Mouse (Mus musculus) liver, embryonic 12.5 days (tissue): ENCODE measurements around the gene Msh4. TPM values are rescaled to one million over a fixed set of nuclear protein-coding genes. Genes with fewer than 3 reads are reported as not detected.

ENCODE experiments used
- ATAC-seq: fragments of 200-750 bp; cut with Nextera tagmentation; 2 replicates; pipeline ENCODE4 v1.8.0; 2017; ENCODE audit warnings: moderate number of reproducible peaks, mild to moderate bottlenecking, moderate library complexity
- H3K27ac ChIP-seq: fragments of 300-500 bp; sonication (generic); 2 replicates; pipeline ENCODE4 v1.5.1; 2016; ENCODE audit warnings: mild to moderate bottlenecking
- H3K27me3 ChIP-seq: fragments of 300-500 bp; sonication (generic); replicated peaks from 2 replicates; pipeline ENCODE4 v1.6.1; 2016; ENCODE audit warnings: mild to moderate bottlenecking, moderate library complexity
- H3K36me3 ChIP-seq: fragments of 300-500 bp; sonication (generic); 2 replicates; pipeline ENCODE4 v1.6.1; 2016; ENCODE audit warnings: mild to moderate bottlenecking, moderate library complexity
- H3K4me1 ChIP-seq: fragments of 300-500 bp; sonication (generic); 2 replicates; pipeline ENCODE4 v1.6.1; 2016
- H3K4me2 ChIP-seq: fragments of 300-500 bp; sonication (generic); 2 replicates; pipeline ENCODE4 v1.6.1; 2016; ENCODE audit warnings: mild to moderate bottlenecking, moderate library complexity
- H3K4me3 ChIP-seq: fragments of 300-500 bp; sonication (generic); 2 replicates; pipeline ENCODE4 v1.5.1; 2016; ENCODE audit warnings: mild to moderate bottlenecking, moderate library complexity
- H3K9ac ChIP-seq: fragments of 300-500 bp; sonication (generic); 2 replicates; pipeline ENCODE4 v1.6.1; 2016; ENCODE audit warnings: mild to moderate bottlenecking, moderate library complexity
- H3K9me3 ChIP-seq: fragments of 300-500 bp; sonication (generic); replicated peaks from 2 replicates; pipeline ENCODE4 v1.6.1; 2016; ENCODE audit warnings: mild to moderate bottlenecking, moderate library complexity
- WGBS: fragments of 180-500 bp; shearing (Covaris S2); methylation state at CpG from one replicate; pipeline ENCODE4 v1.1.7; 2016; ENCODE audit not compliant: insufficient replicate concordance; 5-methylcytosine and 5-hydroxymethylcytosine counted together
- polyA plus RNA-seq: library from polyadenylated mRNA; unstranded; fragments of >200 nt; fragmentation: Nextera tagmentation; extraction: Ambion mirVana; gene quantifications from 2 replicates; pipeline ENCODE4 v1.2.1, GENCODE M21; 2016

Msh4 gene
- 0.10 and 0.11 TPM in 2 replicates for polyA plus RNA-seq

DNA sequence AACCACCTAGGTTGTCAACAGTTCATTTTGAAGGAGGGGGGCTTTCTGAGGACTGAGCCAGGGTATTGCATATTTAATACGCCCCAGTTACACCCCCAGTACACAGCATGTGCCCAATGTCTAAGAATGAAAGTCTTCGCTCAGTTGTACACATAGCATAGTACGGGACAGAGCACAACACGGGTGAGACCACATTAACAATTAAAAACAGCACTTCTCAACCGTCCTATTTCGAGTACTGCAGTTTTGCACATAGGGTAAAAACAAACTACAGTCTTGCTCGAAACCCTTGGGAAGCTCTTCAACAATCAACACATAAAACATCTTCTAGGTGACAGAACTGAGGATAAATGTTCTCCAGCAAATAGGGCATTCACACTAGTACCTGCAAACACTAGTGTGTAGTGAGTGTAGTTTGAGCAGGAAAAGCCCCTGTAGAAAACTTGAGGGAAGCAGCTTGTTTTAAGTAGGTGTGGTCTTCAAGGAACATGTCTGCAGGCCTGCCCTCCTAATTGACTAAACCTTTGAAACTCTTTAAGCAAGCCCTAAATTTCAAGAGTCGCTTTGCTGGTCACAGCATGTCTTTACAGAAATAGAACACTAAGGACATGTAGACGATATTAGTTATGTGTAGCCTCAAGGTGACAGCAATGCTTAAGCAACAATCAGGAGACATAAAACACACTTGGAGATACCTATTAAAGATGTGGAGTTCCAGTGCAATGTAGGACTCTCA is at the start of gene Msh4:
Gene Msh4, minus strand, starts transcription at position 3 of the 736 bp plus-strand sequence.
- H3K27ac ChIP-seq: peak within 1 kb of the TSS; percentile 45
- H3K36me3 ChIP-seq: peaks cover 82% of the 10 kb centered on the region
- H3K27me3 ChIP-seq: no peaks in the 10 kb centered on the region
- H3K4me3 ChIP-seq: no peak within 1 kb of the TSS
- peak; percentile 33 for ATAC-seq
- no peak within 1 kb of the TSS for H3K9ac ChIP-seq
- H3K4me2 ChIP-seq: no peak within 1 kb of the TSS
- no peaks in the 10 kb centered on the region for H3K9me3 ChIP-seq
- WGBS: 71% methylated on average over 9 of the region's 9 CpGs
- H3K4me1 ChIP-seq: peaks cover 61% of the 10 kb centered on the region

DNA sequence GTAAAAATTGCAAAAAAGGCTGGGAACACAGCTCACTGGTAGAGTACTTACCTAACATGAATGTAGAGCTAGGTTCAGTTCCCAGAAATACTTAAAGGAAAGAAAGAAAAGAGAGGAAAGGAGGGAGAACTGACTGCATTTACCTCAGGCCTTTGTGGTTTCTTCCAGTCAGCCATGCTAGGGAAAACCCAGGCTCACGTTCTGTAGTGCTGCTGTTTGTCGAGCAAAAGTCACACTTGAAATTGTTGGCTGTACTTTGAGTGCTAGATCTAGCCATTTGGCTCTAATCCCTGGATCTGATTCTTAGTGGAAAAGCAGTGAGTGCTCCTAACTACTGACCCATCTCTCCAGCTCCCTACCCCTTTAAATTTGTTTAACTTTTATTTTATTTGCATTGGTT is 42.2 kb upstream of the Msh4 start:
- Histone ChIP-seq H3K36me3 (no peaks in the 10 kb centered on the region), H3K27ac (no peak overlapping the region), H3K27me3 (peaks cover 5% of the 10 kb centered on the region; the same call in 1 of the 2 replicates), H3K9ac (no peak overlapping the region), H3K9me3 (no peaks in the 10 kb centered on the region), H3K4me1 (peaks cover 15% of the 10 kb centered on the region), H3K4me3 (no peak overlapping the region), H3K4me2 (no peak overlapping the region)
- ATAC-seq: no peak
- 53% methylated on average over 2 of the region's 2 CpGs for WGBS

DNA sequence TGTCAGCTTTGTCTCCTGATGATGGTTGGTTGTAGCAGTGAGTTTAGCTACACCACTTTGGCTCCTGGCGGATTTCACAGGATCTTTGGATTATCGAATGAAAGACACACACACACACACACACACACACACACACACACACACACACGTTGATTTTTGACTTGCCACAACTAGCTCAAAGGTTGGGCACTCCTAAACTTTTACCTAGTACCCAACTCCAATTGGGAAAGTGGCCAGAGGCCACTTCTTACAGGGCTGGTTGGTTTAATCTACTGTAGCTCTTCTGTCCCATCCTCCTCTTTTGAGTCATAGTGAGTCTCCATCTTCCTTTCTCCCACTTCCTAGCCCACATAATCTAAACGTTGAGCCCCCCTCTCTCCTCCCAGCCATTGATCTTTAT is 41.3 kb upstream of the Msh4 start:
- ATAC-seq: no peak
- Histone ChIP-seq H3K9me3 (no peaks in the 10 kb centered on the region), H3K27ac (no peak overlapping the region), H3K4me3 (no peak overlapping the region), H3K4me1 (peaks cover 24% of the 10 kb centered on the region), H3K9ac (no peak overlapping the region), H3K4me2 (no peak overlapping the region), H3K36me3 (no peaks in the 10 kb centered on the region), H3K27me3 (peaks cover 5% of the 10 kb centered on the region; the same call in 1 of the 2 replicates)
- 55% methylated on average over 4 of the region's 4 CpGs for WGBS

DNA sequence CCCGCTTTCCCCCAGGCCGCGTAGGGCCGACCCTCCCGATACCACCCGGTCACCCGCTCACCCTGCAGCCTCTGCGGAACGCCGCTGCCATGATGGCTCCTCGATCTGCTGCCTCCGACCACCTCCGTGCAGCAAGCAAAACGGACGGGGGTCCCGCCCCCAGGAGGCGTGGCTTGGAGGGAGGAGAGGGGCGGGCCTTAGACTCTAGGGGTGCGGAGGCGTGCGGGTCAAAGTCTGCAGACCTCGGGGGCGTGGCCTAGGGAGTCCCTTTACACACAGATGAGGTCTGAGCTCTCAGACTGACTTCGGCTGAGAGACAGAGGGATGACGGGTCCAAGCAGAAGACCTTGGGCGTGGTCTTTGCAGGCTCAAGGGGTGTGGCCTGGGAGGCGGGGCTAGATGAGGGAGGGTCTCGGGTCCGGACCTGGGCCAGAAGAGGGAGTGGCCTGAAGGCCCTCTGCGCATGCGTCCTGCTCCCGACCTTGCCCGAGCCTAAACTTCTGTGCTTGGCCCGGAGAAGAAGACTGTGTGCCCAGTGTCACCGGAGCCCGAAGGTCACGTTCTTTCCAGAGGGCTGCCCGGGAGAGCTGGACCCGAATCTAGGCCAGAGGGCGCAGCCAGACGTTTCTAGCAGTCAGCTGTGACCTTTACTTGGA is 38.5 kb upstream of the Msh4 start, which contains the start of gene Acadm:
Gene Acadm, minus strand, starts transcription at position 298 of the 656 bp plus-strand sequence.
- peak; percentile 97 for ATAC-seq
- WGBS: under 1% methylated on average over 37 of the region's 41 CpGs
- H3K27ac ChIP-seq: peak within 1 kb of the TSS; percentile 81
- H3K36me3 ChIP-seq: peaks cover 22% of the 10 kb centered on the region
- no peaks in the 10 kb centered on the region for H3K9me3 ChIP-seq
- H3K27me3 ChIP-seq: no peaks in the 10 kb centered on the region
- peak within 1 kb of the TSS; percentile 86 for H3K4me3 ChIP-seq
- H3K4me1 ChIP-seq: peaks cover 43% of the 10 kb centered on the region
- peak within 1 kb of the TSS; percentile 87 for H3K9ac ChIP-seq
- peak within 1 kb of the TSS; percentile 90 for H3K4me2 ChIP-seq

DNA sequence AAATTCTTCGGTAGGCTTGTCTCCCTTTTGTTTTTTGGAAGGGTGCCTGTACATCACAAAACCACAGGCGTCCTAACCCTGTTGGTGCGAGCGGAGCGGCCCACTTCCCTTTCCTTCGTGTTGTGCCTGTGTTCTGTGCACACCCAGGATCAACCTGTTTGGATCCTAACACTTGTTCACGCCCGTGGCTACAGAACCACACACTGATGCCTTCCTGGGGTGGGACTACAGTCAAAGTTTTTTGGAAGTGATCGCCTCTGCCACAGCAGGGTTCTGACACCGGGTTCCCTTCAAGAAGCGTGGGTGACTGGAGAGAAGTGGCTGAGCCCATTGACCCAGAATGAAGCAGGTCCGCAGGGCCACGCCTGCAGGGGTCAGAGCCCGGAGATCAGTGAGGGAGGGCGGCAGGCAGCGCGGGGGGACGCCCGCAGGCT is 38.0 kb upstream of the Msh4 start:
- peak overlapping the region; percentile 86 for H3K4me3 ChIP-seq
- peak overlapping the region; percentile 81 for H3K27ac ChIP-seq
- no peaks in the 10 kb centered on the region for H3K9me3 ChIP-seq
- WGBS: under 1% methylated on average over 19 of the region's 19 CpGs
- peak overlapping the region; percentile 90 for H3K4me2 ChIP-seq
- peak overlapping the region; percentile 87 for H3K9ac ChIP-seq
- ATAC-seq: peak; percentile 60
- no peaks in the 10 kb centered on the region for H3K27me3 ChIP-seq
- H3K36me3 ChIP-seq: peaks cover 27% of the 10 kb centered on the region
- H3K4me1 ChIP-seq: peaks cover 43% of the 10 kb centered on the region

DNA sequence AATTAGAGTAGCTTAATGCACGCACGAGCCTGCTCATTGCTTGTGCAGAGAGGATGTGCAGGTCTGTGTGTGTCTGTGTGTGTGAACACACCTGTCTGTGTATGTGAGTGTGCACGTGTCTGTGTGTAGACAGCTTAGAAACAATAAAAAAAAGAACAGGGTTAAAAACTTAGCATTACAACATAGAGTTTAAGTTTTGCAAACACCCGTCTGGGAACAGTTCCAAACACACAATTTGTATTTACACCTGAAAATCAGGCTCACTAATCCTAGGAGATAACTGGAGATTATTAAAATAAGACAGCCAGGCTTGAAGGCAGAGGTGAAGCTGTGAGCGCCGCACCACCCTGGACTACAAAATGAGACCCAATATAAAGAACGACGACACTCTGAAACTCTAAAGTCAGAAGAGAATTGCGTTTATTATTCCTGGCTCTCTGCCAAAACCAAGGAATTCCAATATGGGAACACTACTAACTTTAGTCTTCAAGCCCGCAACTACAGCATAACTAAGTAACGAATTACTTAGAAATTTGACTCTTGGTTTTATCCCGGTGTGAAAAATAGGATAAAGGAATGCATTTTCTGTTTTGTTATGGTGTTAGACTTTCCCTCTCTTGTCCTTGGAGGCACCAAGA is 37.2 kb upstream of the Msh4 start:
- ATAC-seq: no peak
- 0 out of 2 replicates have a peak overlapping the region, but pooled peaks have one; percentile 81 for H3K27ac ChIP-seq

DNA sequence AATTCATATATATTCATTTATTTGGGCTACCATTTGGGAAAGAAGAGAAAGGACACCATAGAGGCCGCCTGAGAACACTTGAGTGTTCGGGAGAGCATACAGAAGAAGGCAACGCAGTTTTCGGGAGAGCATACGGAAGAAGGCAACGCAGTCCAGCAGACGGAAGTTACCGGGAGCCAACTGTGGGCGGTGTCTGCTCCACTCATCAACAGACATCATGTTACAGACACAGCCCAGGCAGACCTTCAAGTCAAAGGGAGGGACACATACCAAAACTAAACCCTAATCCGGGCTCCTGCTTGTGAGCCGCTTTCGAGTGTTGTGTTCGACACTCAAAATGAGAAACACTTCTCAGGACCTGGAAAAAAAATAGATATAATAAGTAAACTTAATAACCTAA is 35.7 kb upstream of the Msh4 start:
- 92% methylated on average over 13 of the region's 13 CpGs for WGBS
- H3K9ac ChIP-seq: no peak overlapping the region
- no peak for ATAC-seq
- no peak overlapping the region for H3K4me3 ChIP-seq
- H3K27ac ChIP-seq: no peak overlapping the region
- H3K36me3 ChIP-seq: peaks cover 50% of the 10 kb centered on the region
- H3K27me3 ChIP-seq: no peaks in the 10 kb centered on the region
- peaks cover 43% of the 10 kb centered on the region for H3K4me1 ChIP-seq
- H3K9me3 ChIP-seq: no peaks in the 10 kb centered on the region
- H3K4me2 ChIP-seq: no peak overlapping the region

More for the DNA sequence above, 37.2 kb upstream of the Msh4 start:
- peaks cover 35% of the 10 kb centered on the region for H3K36me3 ChIP-seq
- peak overlapping the region; percentile 90 for H3K4me2 ChIP-seq
- H3K4me3 ChIP-seq: peak overlapping the region; percentile 86
- peak overlapping the region; percentile 87 for H3K9ac ChIP-seq
- no peaks in the 10 kb centered on the region for H3K9me3 ChIP-seq
- WGBS: 68% methylated on average over 12 of the region's 12 CpGs
- peaks cover 43% of the 10 kb centered on the region for H3K4me1 ChIP-seq
- no peaks in the 10 kb centered on the region for H3K27me3 ChIP-seq

DNA sequence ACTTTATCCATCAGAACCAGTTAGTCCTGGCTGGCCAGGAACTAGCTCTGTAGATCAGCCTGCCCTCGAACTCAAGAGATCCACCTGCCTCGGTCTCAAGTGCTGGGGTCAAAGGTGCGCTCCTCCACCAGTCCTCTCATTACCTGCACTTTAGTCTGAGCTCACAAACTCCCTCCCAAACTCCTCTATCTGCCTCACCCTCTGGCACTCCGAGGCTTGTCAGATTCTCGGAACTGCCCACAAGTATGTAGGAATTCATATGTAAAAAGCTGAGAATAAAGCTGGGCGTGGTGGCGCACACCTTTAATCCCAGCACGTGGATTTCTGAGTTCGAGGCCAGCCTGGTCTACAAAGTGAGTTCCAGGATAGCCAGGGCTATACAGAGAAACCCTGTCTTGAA is 34.5 kb upstream of the Msh4 start:
- no peak overlapping the region for H3K9ac ChIP-seq
- 83% methylated on average over 9 of the region's 9 CpGs for WGBS
- no peaks in the 10 kb centered on the region for H3K9me3 ChIP-seq
- peaks cover 60% of the 10 kb centered on the region for H3K36me3 ChIP-seq
- no peak for ATAC-seq
- H3K27me3 ChIP-seq: no peaks in the 10 kb centered on the region
- H3K4me1 ChIP-seq: peaks cover 43% of the 10 kb centered on the region
- no peak overlapping the region for H3K4me3 ChIP-seq
- no peak overlapping the region for H3K27ac ChIP-seq
- no peak overlapping the region for H3K4me2 ChIP-seq

DNA sequence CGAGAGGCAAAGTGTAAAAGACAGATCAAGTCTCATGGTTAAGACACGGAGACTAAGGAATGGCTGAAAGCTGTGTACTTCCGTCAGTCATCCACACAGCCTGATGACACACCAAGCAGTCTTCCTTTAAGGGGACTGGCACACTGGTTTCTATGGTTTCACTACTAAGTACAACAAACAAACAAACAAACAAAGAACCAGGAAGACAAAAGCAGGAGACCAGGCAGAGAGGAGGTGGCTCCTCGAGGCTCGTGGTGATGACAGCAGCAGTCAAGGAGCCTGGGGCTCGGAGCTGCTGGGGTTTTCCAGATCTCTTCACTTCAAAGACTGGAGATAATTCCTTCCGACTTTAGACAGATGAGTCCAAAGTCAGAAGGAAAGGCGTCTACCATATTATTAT is 34.1 kb upstream of the Msh4 start:
- Histone ChIP-seq H3K4me3 (no peak overlapping the region), H3K27ac (no peak overlapping the region), H3K9ac (no peak overlapping the region), H3K4me2 (no peak overlapping the region), H3K36me3 (peaks cover 64% of the 10 kb centered on the region), H3K4me1 (peaks cover 39% of the 10 kb centered on the region), H3K9me3 (no peaks in the 10 kb centered on the region), H3K27me3 (no peaks in the 10 kb centered on the region)
- WGBS: 78% methylated on average over 8 of the region's 8 CpGs
- no peak for ATAC-seq

DNA sequence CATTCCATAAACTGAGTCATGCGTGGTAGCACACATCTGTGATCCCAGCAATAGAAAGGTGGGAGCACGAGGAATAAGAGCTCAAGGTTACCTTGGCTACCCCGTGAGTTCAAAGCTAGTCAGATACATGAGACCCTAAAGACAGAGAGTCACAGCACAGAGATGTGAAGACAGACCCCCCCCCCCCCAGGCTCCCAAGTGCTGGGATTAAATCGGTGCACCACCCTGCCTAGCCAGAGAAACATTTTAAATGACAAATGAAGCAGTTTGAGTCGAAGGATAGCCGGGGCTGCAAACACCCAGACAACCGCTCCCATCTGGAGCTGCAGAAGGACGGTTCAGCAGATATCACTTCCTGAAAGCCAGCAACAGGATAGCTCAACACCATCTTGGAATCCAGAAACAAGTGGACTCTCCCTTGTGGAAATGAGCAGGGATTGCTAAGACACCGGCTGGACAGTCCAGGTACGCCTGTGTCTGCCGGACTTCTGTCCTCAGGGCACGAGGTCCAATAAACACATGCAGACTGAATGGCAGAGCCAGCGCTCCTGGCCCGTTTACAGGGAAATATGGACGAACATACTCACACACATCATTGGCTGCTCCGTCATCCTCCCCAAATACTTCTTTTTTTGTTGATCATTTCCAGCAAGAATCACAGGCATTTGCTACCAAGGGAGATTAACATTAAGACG is 31.3 kb upstream of the Msh4 start:
- no peak for ATAC-seq
- 83% methylated on average over 17 of the region's 17 CpGs for WGBS
- Histone ChIP-seq H3K4me3 (no peak overlapping the region), H3K36me3 (peaks cover 87% of the 10 kb centered on the region), H3K4me1 (peaks cover 20% of the 10 kb centered on the region), H3K27me3 (no peaks in the 10 kb centered on the region), H3K9ac (no peak overlapping the region), H3K4me2 (no peak overlapping the region), H3K9me3 (no peaks in the 10 kb centered on the region), H3K27ac (no peak overlapping the region)

DNA sequence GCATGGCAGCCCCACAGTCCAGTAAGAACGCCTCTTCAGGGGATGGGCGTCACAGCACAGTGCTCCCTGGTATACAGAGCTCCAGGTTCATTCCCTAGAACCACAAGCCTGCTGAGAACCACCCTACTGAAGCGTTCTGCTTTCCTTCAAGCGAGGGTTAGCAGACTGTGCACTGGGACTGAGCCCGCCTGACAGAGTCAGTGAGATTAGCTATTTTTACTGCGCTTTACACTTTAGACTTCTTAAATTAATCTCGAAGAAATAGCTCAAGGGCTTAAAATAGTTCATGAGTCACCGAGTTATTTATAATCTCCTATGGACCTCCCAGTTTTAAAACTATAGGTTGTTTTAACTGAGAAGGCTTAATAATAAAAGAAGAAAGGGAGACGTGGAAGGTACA is 29.9 kb upstream of the Msh4 start:
- Histone ChIP-seq H3K36me3 (peaks cover 85% of the 10 kb centered on the region), H3K27me3 (no peaks in the 10 kb centered on the region), H3K4me1 (peaks cover 6% of the 10 kb centered on the region), H3K27ac (no peak overlapping the region; the same call in 1 of the 2 replicates), H3K4me3 (no peak overlapping the region), H3K9ac (no peak overlapping the region), H3K4me2 (no peak overlapping the region), H3K9me3 (no peaks in the 10 kb centered on the region)
- WGBS: 80% methylated on average over 9 of the region's 9 CpGs
- ATAC-seq: no peak
